Mouse (Mus musculus) G1E (cell line): ENCODE results near the gene Trim80.

Experiments used
- CTCF ChIP-seq: IDR thresholded peaks from 2 replicates; pipeline ENCODE4 v1.5.1; 2012; ENCODE audit warnings: low read depth, low read length, inconsistent platforms, mixed read lengths
- GATA1 ChIP-seq: IDR thresholded peaks from 2 replicates; pipeline ENCODE4 v1.6.1; 2012; ENCODE audit warnings: borderline replicate concordance, low read length, inconsistent platforms, mixed read lengths
- GATA2 ChIP-seq: IDR thresholded peaks from 2 replicates; pipeline ENCODE4 v1.6.1; 2012; ENCODE audit warnings: low read depth, low read length, inconsistent platforms, borderline replicate concordance
- POLR2AphosphoS5 ChIP-seq: IDR thresholded peaks from 2 replicates; pipeline ENCODE4 v1.6.1; 2012; ENCODE audit warnings: low read depth, low read length, inconsistent platforms; ENCODE audit not compliant: insufficient replicate concordance
- TAL1 ChIP-seq: conservative IDR thresholded peaks from 2 replicates; pipeline ENCODE4 v1.6.1; 2012; ENCODE audit warnings: low read depth, low read length, inconsistent platforms, mixed read lengths

- TF ChIP-seq CTCF (no peak), GATA1 (no peak), TAL1 (no peak), POLR2AphosphoS5 (no peak), GATA2 (no peak)
These were observed 38.1 kb downstream of the Trim80 start for GRCm38 (mm10) chr11:115478296-115478938.
